Mouse (Mus musculus) liver, embryonic 16.5 days (tissue): ENCODE measurements around the gene Vsir. TPM values are rescaled to one million over a fixed set of nuclear protein-coding genes. Genes with fewer than 3 reads are reported as not detected.

Experiments
- polyA plus RNA-seq: library from polyadenylated mRNA; unstranded; fragments of >200 nt; fragmentation: Nextera tagmentation; extraction: Ambion mirVana; gene quantifications from 2 replicates; pipeline ENCODE4 v1.2.1, GENCODE M21; 2015

Vsir gene
- polyA plus RNA-seq, 1 experiment from 2014 or later = 11.9 TPM

Other genes starting within 250 kb of the Vsir start
- 0.02 and 0.14 TPM in 2 replicates for gene Spock2, start 240.6 kb upstream of the Vsir start, polyA plus RNA-seq
- 0.22 and 0.27 TPM in 2 replicates for gene Chst3, start 127.6 kb upstream of the Vsir start, polyA plus RNA-seq
- gene Psap, start 69.2 kb upstream of the Vsir start, polyA plus RNA-seq = 82.2 and 83.5 TPM in 2 replicates
- gene Gm17455, start 52.9 kb downstream of the Vsir start, polyA plus RNA-seq = not detected in 2 replicates